Mouse (Mus musculus) olfactory bulb, adult 2 months (tissue): Measurements from ENCODE around the gene Nxpe5. TPM values are rescaled to one million over a fixed set of nuclear protein-coding genes. Genes with fewer than 3 reads are reported as not detected.

Experiments used
- H3K27ac ChIP-seq: fragments of 200-500 bp; 2 replicates; pipeline ENCODE4 v1.5.1; 2012; ENCODE audit warnings: low read depth, low read length; ENCODE audit not compliant: insufficient read depth
- H3K4me1 ChIP-seq: fragments of 200-500 bp; 2 replicates; pipeline ENCODE4 v1.6.1; 2012; ENCODE audit warnings: low read length; ENCODE audit not compliant: control insufficient read depth, insufficient read depth
- H3K4me3 ChIP-seq: fragments of 200-500 bp; 2 replicates; pipeline ENCODE4 v1.5.1; 2012; ENCODE audit warnings: mild to moderate bottlenecking, low read depth, low read length, moderate library complexity; ENCODE audit not compliant: insufficient read depth
- CTCF ChIP-seq: fragments of 200-500 bp; IDR thresholded peaks from 2 replicates; pipeline ENCODE4 v1.5.1; 2012; ENCODE audit warnings: low read depth, mild to moderate bottlenecking, low read length, moderate library complexity; ENCODE audit not compliant: insufficient read depth
- POLR2A ChIP-seq: fragments of 200-500 bp; IDR thresholded peaks from 2 replicates; pipeline ENCODE4 v1.6.1; 2012; ENCODE audit warnings: mild to moderate bottlenecking, low read depth, low read length, moderate library complexity; ENCODE audit not compliant: insufficient read depth
- WGBS: fragments of 180-500 bp; shearing (Covaris S2); methylation state at CpG from one replicate; pipeline ENCODE4 v1.1.7; 2018; 5-methylcytosine and 5-hydroxymethylcytosine counted together
- polyA plus RNA-seq: library from polyadenylated mRNA; stranded (reverse); fragments of >200 nt; gene quantifications from 2 replicates; pipeline ENCODE4 v1.2.4, GENCODE M21; 2012; ENCODE audit warnings: low replicate concordance; ENCODE audit not compliant: missing spikeins, insufficient read depth, insufficient read length

Nxpe5 gene
- polyA plus RNA-seq: not detected in 2 replicates

GRCm38 (mm10) chr5:138225700-138226099 is at the start of gene Nxpe5:
Nxpe5 (plus strand) TSS chr5:138225898.
- Histone ChIP-seq H3K4me3 (no peak within 1 kb of the TSS), H3K27ac (no peak within 1 kb of the TSS), H3K4me1 (no peaks in the 10 kb centered on the region)
- WGBS: 61% methylated on average over 2 of the region's 2 CpGs
- no peak for TF ChIP-seq POLR2A

GRCm38 (mm10) chr5:138186950-138187638 is 38.6 kb upstream of the Nxpe5 start, which contains the start of the genes Taf6 and Cnpy4:
Taf6 (minus strand) TSS chr5:138187451.
Cnpy4 (plus strand) TSS chr5:138187485.
- Histone ChIP-seq H3K4me1 (0 out of 2 replicates have a peak, but pooled peaks cover 2% of the 10 kb centered on the region), H3K27ac (peak within 1 kb of the TSS; percentile 85), H3K4me3 (peak within 1 kb of the TSS; percentile 88)
- no peak for TF ChIP-seq CTCF
- peak; percentile 98 for TF ChIP-seq POLR2A
- WGBS: under 1% methylated on average over 31 of the region's 31 CpGs

GRCm38 (mm10) chr5:138187661-138188306 is 37.9 kb upstream of the Nxpe5 start:
- Histone ChIP-seq H3K4me3 (peak overlapping the region; percentile 69), H3K27ac (peak overlapping the region; percentile 85), H3K4me1 (0 out of 2 replicates have a peak, but pooled peaks cover 2% of the 10 kb centered on the region)
- WGBS: 1% methylated on average over 10 of the region's 10 CpGs
- TF ChIP-seq POLR2A: no peak
- TF ChIP-seq CTCF: no peak

GRCm38 (mm10) chr5:138193771-138194727 is 31.6 kb upstream of the Nxpe5 start, which contains the start of gene Mblac1:
Mblac1 (plus strand) TSS chr5:138194314.
- Histone ChIP-seq H3K4me3 (peak within 1 kb of the TSS; percentile 79), H3K27ac (peak within 1 kb of the TSS; percentile 94), H3K4me1 (peaks cover 3% of the 10 kb centered on the region; the same call in 1 of the 2 replicates)
- 3% methylated on average over 54 of the region's 54 CpGs for WGBS
- TF ChIP-seq CTCF: no peak
- 0 out of 2 replicates have a peak, but pooled peaks have one; percentile 49 for TF ChIP-seq POLR2A

GRCm38 (mm10) chr5:138194755-138195345 is 30.8 kb upstream of the Nxpe5 start:
- Histone ChIP-seq H3K4me1 (peaks cover 3% of the 10 kb centered on the region; the same call in 1 of the 2 replicates), H3K4me3 (peak overlapping the region; percentile 79), H3K27ac (peak overlapping the region; percentile 94)
- TF ChIP-seq CTCF (no peak), POLR2A (no peak)
- under 1% methylated on average over 29 of the region's 29 CpGs for WGBS

- peak overlapping the region; percentile 79; the same call in 1 of the 2 replicates for H3K4me3 ChIP-seq
- WGBS: 41% methylated on average over 7 of the region's 7 CpGs
- H3K27ac ChIP-seq: peak overlapping the region; percentile 94; the same call in 1 of the 2 replicates
- H3K4me1 ChIP-seq: peaks cover 3% of the 10 kb centered on the region; the same call in 1 of the 2 replicates
- TF ChIP-seq CTCF (no peak), POLR2A (no peak)
Measured at GRCm38 (mm10) chr5:138195463-138195862, 30.2 kb upstream of the Nxpe5 start.

GRCm38 (mm10) chr5:138199576-138199975 is 26.1 kb upstream of the Nxpe5 start:
- TF ChIP-seq POLR2A (no peak), CTCF (no peak)
- 0% methylated on average over 1 of the region's 1 CpGs for WGBS
- H3K4me3 ChIP-seq: no peak overlapping the region
- peaks cover 3% of the 10 kb centered on the region; the same call in 1 of the 2 replicates for H3K4me1 ChIP-seq
- H3K27ac ChIP-seq: no peak overlapping the region

- no peak overlapping the region for H3K27ac ChIP-seq
- no peaks in the 10 kb centered on the region for H3K4me1 ChIP-seq
- no peak overlapping the region for H3K4me3 ChIP-seq
- TF ChIP-seq POLR2A (no peak), CTCF (no peak)
- 93% methylated on average over 3 of the region's 3 CpGs for WGBS
Measured at GRCm38 (mm10) chr5:138202086-138202485, 23.6 kb upstream of the Nxpe5 start.
